Mouse (Mus musculus) G1E (cell line): Measurements from ENCODE around the gene Hist1h2bg.

Experiments
- CTCF ChIP-seq: IDR thresholded peaks from 2 replicates; pipeline ENCODE4 v1.5.1; 2012; ENCODE audit warnings: low read depth, low read length, inconsistent platforms, mixed read lengths
- GATA2 ChIP-seq: IDR thresholded peaks from 2 replicates; pipeline ENCODE4 v1.6.1; 2012; ENCODE audit warnings: low read depth, low read length, inconsistent platforms, borderline replicate concordance
- POLR2AphosphoS5 ChIP-seq: IDR thresholded peaks from 2 replicates; pipeline ENCODE4 v1.6.1; 2012; ENCODE audit warnings: low read depth, low read length, inconsistent platforms; ENCODE audit not compliant: insufficient replicate concordance
- TAL1 ChIP-seq: conservative IDR thresholded peaks from 2 replicates; pipeline ENCODE4 v1.6.1; 2012; ENCODE audit warnings: low read depth, low read length, inconsistent platforms, mixed read lengths

GRCm38 (mm10) chr13:23603182-23603699 is 32.0 kb downstream of the Hist1h2bg start:
- TF ChIP-seq GATA2 (no peak), CTCF (no peak), POLR2AphosphoS5 (no peak), TAL1 (no peak)
